Mouse (Mus musculus): Measurements from ENCODE around the gene Cfap43.

The Cfap43 gene

DNA sequence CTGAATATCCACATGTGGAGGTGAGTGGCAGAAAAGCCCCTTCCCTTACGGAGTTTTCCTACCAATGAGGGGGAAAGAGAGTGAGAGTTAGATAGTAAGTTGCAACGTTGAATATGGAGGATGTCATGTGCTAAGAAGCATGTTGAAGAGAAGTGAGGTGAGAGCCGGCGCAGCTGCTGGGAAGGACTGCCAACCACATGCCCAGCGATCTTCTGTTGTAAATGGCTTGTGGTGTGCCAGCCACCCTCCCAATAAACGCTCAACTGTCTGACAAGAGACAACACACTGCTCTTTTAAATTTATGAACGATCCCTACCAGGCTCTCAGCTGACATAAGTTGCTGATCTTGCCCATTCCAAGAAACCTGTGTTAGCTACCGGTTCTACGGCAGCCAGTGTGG is 101.4 kb downstream of the Cfap43 start:
- ATAC-seq (ENCODE audit: insufficient number of reproducible peaks, low FRiP score, low TSS enrichment), result no peak

DNA sequence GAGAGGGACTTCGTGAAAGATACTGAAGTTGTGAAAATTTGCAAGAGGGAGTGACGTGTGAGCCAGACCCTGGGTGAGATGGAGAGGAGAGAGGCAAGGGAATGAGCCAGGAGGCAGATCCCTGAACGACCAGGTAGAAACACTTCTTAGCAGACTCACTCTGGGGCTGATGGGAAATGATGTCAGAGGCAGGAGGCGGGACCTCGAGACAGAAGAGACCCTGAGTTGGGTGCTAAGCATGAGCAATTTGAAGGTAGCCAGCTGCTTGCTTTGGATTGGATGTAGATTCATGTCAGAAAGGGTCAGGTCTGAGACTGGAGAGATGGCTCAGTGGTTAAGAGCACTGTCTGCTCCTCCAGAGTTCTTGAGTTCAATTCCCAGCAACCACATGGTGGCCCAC is 104.4 kb downstream of the Cfap43 start:
- no peak for ATAC-seq (ENCODE audit: insufficient number of reproducible peaks, low FRiP score, low TSS enrichment)

DNA sequence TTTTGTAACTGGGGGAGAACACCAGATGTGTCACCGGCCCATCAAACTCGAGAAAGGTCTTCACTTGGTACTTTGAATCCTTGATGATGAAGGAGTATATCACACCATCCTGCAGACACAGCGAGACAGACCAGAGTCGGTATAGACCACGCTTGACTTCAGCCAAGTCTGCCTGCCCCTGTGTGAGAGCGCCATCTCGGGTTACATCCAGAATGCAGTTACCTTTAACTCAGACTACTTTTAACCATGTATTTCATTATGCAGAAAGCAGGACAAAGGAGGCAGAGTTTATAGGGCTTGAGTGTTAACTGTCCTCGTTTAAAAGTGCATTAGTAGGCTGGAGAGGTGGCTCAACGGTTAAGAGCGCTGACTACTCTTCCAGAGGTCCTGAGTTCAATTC is 107.0 kb downstream of the Cfap43 start:
- no peak for ATAC-seq (ENCODE audit: insufficient number of reproducible peaks, low FRiP score, low TSS enrichment)

DNA sequence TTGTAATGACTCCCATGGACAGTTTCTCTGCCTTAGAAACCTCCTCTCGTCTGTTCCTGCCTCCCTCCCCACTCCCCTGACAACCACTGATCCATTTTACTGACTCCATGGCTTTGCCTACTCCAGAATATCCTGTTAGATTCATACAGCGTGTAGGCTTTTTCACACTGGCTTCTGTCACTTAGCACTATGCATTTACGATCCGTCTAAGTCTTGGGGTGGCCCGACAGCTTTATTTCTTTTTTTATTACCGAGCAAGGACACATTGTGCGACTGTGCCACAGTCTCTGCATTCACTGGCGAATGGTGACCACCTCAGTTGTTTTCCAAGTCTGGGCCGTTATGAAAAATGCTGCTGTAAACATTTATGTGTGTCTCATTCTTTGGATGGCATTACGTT is 120.5 kb downstream of the Cfap43 start:
- ATAC-seq (ENCODE audit: insufficient number of reproducible peaks, low FRiP score, low TSS enrichment), result no peak

DNA sequence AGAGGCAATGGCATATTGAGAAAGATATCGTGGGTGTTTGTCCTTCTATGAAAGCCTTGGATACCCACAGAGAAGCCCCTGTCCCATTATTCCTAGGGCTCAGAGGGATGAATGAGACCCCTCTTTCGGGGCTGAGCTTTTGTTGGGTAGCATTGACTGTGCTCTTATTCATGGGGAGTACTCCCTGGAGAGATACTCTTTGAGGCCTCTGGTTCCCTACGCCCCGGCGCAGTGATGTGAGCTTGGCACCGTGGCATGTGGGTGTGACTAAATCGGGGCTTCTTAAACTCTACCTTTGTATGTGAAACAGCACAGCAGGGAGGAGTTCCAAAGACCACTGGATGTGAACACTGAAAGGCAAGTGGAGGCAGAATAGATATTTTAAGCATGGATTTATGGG is 122.4 kb downstream of the Cfap43 start:
- no peak for ATAC-seq (ENCODE audit: insufficient number of reproducible peaks, low FRiP score, low TSS enrichment)

DNA sequence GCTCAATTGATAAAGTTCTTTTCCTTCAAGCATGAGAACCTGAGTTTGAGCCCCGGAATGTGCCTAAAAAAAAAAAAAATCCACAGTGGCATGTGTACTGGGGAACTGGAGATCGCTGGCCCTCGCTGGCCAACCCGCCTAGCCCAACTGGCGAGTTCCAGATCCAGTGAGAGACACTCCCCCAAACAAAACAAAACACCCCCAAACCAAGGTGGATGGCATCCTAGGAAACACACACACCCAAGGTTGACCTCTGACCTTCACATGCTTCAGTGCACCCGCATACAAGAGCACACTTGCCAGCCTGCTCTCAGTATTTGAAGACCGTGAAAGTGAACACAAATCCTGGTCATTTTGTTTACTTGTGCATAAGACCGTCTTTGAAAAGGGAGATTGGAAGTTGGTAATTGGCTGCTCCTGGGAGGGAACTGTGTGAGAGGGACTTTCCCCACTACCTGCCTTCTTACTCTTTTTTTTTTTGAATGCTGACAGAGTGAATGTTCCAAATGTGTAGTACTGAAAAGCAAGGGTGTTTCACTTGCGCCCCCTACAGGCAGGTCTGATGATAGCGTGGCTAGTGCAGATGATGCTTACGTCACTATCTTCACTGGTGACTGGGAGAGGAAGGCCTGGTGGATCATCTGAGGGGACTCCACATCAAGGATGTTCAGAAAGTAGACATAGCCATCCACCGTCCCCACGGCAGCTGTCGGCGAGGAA is 123.9 kb downstream of the Cfap43 start:
- ATAC-seq (ENCODE audit: insufficient number of reproducible peaks, low FRiP score, low TSS enrichment), result no peak

DNA sequence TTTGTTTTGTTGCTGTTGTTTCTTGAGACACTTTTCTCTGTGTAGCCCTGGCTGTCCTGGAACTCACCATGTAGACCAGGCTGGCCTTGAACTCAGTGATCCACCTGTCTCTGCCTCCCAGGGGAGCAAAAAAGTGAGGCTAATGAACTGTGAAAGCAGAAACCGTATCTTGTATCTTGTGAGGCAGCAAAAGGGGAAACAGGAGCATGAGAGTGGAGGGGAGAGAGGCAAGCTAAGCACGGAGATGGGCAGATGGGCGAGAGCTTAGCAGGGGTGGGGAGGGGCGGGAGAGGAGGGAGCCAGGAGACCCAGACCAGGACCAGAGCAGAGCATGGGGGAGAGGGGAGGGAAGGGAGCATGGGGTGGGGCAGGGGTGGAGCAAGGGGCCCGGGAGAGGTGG is 124.8 kb downstream of the Cfap43 start:
- no peak for ATAC-seq (ENCODE audit: insufficient number of reproducible peaks, low FRiP score, low TSS enrichment)

DNA sequence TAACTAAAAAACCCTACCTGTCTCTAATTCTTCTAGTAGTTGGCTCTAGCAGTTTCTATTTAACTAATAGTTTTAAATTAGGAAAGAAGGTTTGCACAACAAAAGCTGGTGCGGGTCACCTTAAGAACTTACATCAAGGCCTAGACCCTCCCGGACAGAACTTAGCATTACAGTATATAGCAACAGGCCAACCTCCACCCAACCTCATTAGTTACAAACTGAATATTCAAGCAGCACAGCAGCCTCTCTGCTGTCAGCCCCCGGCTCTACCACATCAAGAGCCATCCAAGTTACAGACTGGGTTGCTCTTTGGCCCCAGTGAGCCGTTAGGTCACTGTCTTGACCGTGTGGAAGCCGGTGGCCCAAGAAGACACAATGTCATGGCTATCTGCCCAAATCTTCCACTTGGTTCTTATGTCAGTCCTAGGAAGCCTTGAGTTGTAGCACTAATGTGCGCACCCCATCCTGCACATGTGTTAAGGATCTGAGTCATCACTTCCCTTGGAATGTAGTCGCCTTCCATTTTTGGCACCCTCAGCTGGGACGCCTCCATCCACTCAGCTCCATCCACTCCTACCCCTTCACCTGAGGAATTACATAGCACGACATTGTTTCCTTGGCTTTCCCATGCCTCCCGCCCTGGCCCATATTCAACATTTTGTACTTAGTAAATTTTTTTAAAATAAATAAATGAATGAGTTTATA is 128.6 kb downstream of the Cfap43 start:
- ATAC-seq (ENCODE audit: insufficient number of reproducible peaks, low FRiP score, low TSS enrichment), result no peak

DNA sequence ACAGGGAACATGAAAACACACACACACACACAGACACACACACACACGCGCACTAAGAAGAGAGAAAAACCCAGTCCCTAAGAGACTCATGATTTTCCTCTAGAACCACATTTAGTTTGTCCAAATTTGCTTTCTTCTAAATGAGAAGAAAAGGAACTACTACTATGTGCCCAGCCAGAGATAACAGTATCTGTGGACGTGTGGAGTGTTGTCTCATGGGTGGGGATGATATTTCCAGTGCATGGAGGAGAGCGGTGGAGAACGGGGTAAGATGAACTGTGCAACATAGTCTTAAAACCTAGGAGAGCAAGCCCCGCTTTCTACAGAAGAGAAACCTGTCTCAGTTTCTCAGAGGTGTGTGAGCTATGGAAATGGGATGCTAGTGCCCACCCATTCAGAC is 135.2 kb downstream of the Cfap43 start:
- no peak for ATAC-seq (ENCODE audit: insufficient number of reproducible peaks, low FRiP score, low TSS enrichment)

DNA sequence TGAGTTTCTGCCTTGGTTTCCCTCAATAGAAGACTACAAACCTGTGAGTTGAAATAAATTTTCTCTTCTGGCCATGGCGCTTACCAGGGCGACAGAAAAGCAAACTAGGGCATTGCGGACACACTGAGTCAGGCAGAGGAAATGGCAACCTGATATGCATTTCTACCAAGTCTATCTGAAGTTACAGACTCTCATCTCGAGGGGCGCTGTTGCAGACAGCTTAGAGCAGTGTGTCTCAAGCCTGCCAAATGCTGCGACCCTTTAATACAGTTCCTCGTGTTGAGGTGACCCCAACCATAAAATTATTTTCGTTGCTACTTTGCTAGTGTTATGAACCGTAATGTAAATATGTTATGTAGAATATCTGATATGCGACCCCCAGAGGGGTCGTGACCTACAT is 138.1 kb downstream of the Cfap43 start:
- ATAC-seq (ENCODE audit: insufficient number of reproducible peaks, low FRiP score, low TSS enrichment), result no peak

DNA sequence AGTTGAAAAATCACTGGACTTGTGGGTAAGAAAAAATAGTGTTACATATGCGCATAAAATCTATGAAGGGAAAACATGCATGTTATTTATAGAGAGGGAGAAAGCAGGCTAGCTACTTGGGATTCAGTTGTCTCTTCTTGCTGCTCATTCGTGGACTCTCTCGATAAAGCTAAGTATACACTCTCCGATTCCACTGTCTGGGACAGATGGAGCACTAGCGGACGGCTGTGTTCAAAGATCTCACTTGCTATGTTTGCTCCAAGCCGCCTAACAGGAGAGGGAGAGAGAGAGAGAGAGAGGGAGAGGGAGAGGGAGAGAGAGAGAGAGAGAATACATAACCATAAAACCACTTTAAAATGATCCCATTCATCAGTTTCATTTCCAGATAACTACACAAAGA is 138.9 kb downstream of the Cfap43 start:
- ATAC-seq (ENCODE audit: insufficient number of reproducible peaks, low FRiP score, low TSS enrichment), result no peak

DNA sequence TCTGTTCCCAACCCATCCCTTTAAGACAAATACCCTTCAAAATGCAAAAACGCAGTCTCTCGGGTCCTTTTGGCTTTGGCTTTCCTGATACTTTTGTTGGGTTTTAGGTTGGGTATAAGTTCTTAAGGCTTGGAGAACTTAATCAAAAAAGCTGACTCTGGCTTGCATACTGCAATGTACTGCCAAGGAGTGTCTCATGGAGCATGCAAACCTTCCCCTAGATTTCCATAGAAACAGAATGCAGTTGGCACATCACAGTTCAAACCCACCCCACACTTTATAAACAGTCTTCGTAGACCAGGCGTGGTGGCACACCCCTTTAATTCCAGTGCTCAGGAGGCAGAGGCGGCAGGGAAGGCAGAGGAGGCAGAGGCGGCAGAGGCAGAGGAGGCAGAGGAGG is 141.2 kb downstream of the Cfap43 start:
- ATAC-seq (ENCODE audit: insufficient number of reproducible peaks, low FRiP score, low TSS enrichment), result no peak

DNA sequence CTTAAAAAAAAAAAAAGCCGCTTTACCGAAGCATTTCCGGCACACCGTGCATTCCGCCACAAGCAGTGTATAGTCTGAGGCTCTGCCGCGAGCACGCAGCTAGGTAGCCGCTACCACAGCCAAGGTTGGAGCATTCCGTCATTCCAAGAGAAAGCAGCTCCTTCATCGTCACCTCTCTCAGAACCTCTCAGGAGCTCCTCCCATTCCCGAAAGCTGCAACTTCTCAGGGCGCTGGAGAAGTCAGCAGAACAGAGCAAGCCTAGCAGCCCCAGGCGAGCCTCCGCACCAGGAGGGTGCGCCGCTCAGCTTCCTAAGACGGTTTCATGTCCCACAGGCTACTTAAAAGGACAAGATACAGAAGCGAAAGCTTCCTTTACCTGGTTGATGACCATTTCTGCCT is 163.5 kb downstream of the Cfap43 start:
- ATAC-seq (ENCODE audit: insufficient number of reproducible peaks, low FRiP score, low TSS enrichment), result no peak

DNA sequence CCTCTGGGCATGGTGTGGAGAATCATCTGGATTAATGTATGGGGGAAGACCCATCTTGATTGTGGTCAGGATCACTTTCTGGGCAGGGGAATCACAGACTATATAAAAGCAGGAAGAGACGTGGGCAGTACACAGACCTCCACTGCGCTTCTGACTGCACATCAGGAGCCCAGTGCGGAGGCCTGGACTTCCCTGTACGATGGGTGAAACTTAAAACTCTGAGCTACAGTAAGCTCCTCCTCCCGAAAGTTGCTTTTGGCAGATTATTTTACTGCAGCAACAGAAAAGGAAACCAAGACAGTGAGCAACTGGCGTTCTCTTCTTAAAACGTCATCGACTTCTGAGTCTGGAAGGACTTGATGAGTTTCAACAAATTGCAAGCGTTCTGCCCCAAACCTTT is 164.2 kb downstream of the Cfap43 start:
- ATAC-seq (ENCODE audit: insufficient number of reproducible peaks, low FRiP score, low TSS enrichment), result no peak

DNA sequence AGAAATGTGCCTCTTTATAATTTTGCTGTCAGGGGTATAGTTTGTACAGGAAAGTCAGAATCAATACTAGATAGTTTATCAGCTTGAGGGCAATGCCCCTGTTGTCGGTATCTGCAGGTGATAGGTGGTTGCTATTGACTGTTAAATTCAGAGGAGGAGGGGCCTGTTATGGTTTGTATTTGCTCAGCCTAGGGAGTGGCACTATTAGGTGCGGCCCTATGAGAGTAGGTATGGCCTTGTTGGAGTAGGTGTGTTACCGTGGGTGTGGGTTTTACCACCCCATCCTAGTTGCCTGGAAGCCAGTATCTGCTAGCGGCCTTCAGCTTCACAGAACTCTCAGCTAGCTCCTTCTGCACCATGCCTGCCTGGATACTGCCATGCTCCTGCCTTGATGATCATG is 165.2 kb downstream of the Cfap43 start:
- no peak for ATAC-seq (ENCODE audit: insufficient number of reproducible peaks, low FRiP score, low TSS enrichment)

DNA sequence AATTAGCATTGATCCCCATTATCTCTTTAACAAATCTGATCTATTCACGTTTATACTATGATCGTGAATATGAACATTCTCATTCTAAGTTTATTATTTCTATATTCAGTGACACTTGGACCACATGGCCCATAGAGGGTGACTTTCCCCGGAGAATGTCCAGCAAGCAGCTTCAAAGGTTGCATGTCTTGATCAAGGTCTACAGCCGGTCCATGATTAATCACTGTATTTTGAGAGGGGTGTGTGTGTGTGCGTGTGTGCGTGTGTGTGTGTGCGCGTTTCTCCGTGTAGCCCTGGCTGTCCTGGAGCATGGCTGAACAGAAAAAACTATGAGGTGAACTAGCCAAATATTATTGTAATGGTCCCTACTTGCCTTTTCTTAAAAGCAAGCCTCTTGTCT is 166.6 kb downstream of the Cfap43 start:
- ATAC-seq (ENCODE audit: insufficient number of reproducible peaks, low FRiP score, low TSS enrichment), result no peak

DNA sequence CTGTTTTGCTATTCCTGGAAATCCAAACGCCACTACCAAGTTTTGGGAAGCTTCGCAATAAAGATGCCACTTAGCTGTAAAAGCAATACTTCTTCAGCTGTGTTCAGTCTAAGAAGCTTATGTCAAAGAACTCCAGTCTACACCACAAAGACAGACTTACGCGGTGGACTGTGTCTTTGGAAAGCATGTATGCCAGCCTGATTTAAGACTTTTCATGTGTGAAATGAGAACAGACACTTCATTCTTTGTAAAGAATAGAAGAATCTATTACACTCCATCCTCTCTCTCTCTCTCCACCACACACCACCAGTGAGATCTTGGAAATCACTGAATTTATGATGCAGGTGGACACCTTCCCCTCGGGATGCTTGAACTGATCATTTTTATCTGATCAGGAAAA is 168.7 kb downstream of the Cfap43 start:
- no peak for ATAC-seq (ENCODE audit: insufficient number of reproducible peaks, low FRiP score, low TSS enrichment)

DNA sequence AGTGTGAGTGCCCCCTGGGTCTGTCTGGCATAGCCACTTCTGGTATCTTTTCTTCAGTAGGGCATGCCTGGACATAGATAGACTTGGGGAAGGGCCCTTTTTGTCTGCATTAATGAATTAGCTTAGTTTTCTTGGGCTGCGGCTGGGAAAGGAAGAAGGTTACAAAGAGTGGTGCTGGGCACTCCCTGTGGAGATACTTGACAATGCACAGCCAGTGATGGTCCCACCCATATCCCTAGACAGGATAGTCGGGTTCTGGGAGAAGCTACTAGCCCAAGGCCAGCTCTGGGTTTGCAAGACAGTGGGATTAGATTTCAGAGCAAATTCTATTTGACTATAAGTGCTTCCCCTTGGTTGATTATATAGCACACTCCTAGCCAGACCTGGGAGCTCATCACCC is 170.1 kb downstream of the Cfap43 start:
- ATAC-seq (ENCODE audit: insufficient number of reproducible peaks, low FRiP score, low TSS enrichment), result no peak

DNA sequence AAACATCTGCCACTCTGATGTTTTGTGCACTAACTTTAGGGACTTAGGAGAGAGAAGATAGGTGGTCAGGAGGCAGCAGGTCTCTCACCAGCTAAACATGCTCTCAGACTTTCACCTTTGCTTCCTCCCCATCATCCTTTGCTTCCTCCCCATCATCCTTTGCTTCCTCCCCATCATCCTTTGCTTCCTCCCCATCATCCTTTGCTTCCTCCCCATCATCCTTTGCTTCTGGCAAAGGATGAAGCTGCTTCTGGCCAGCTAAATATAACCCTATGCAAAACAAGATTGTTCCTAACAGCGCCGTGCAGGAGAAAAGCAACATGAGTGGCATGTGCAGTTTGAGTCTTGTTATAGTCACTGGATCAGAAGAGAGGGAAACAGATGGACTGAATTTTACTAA is 172.0 kb downstream of the Cfap43 start:
- ATAC-seq (ENCODE audit: insufficient number of reproducible peaks, low FRiP score, low TSS enrichment), result no peak

DNA sequence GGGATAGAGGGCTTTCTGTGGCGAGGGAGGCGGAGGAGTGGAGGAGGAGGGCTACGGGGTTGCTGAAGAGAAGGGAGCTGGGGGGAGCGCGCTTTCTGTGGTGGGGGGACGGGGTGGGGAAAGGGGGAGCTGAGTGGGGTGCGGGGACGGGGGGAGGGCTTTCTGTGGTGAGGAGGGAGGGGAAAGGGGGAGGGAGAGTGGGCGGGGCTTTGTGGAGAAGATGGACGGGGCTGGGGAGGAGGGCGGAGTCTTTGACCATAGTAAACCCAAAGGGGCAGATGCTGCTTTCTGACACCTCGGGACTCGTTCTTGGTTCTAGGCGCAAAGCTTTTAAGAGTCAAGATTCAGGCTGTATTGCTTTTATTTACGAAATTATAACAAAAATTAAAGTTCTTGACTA is 187.2 kb downstream of the Cfap43 start:
- no peak for ATAC-seq (ENCODE audit: insufficient number of reproducible peaks, low FRiP score, low TSS enrichment)

DNA sequence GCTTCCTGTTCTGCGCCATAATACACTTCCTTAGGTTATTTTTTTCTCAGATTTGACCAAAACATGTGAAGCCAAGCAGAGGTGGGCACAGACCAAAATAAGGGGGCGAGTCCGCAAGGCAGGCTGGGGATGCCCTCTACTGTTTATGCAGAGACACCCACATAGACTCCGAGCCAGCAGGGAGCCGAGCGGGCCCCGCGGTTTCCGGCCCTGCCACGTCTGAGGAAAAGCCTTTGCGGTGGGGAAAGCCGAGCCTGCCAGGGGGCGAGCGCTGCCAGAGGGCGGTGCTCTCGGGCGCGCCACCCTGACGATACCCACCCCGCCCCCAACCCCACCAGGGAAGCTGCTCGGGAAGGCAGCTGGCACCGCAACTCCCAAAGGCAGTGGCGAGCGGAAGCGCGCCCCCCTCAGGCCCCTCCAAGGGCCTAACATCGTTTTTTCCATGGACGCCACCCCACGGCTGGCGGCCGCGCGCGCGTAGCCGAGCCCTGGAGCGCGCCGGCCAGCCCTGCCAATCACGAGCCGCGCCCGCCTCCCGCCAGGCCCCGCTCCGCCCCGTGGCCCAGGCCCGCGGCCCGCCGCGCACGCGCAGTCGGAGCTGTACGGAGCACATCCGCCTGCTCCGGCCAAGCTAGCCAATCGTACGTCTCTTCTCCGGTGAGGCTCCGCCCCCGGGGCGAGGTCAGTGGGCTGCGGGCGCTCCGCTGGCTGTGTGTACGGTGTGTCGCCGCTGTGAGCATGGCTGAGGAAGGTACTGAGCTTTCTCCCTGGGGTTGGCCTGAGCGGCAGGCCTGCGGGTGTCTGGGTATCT is 187.8 kb downstream of the Cfap43 start, which contains the start of gene Sfr1:
Gene Sfr1 (plus strand): TSS at position 612 of the 811 bp plus-strand sequence.
- ATAC-seq (ENCODE audit: insufficient number of reproducible peaks, low FRiP score, low TSS enrichment), result peak; percentile 98

Measured in cerebellum, adult (tissue).